Mouse (Mus musculus) limb, embryonic 15.5 days (tissue): ENCODE data around the gene Fam122c. TPM values are rescaled to one million over a fixed set of nuclear protein-coding genes. Genes with fewer than 3 reads are reported as not detected.

ENCODE experiments used
- polyA plus RNA-seq: library from polyadenylated mRNA; unstranded; fragments of >200 nt; fragmentation: Nextera tagmentation; extraction: Ambion mirVana; gene quantifications from 2 replicates; pipeline ENCODE4 v1.2.1, GENCODE M21; 2015

The Fam122c gene
- polyA plus RNA-seq, 1 experiment from 2014 or later = not detected

Other genes with a start within 250 kb of the Fam122c start
- gene Plac1, start 33.3 kb upstream of the Fam122c start, polyA plus RNA-seq = 11.2 and 11.4 TPM in 2 replicates
- gene Fam122b, start 3.6 kb upstream of the Fam122c start, polyA plus RNA-seq = 13.3 and 15.4 TPM in 2 replicates
- gene Mospd1, start 97.1 kb downstream of the Fam122c start, polyA plus RNA-seq = 46.9 and 69.4 TPM in 2 replicates
- not detected in 2 replicates for gene Etd, start 161.5 kb downstream of the Fam122c start, polyA plus RNA-seq